Mouse (Mus musculus) E14TG2a.4 (cell line): ENCODE results near the gene Chd1.

Experiments
- CTCF ChIP-seq: conservative IDR thresholded peaks from 2 replicates; pipeline ENCODE4 v1.5.1; 2014; ENCODE audit warnings: low read length
- NANOG ChIP-seq: IDR thresholded peaks from 2 replicates; pipeline ENCODE4 v1.6.1; 2014; ENCODE audit warnings: borderline replicate concordance, low read length, mixed read lengths

- TF ChIP-seq CTCF, result no peak
- TF ChIP-seq NANOG, result no peak
Measured at GRCm38 (mm10) chr17:15656881-15657607, 47.7 kb upstream of the Chd1 start.
